Mouse (Mus musculus) B cell, adult 2 months (primary cell): ENCODE measurements around the gene Syt16.
A peak's percentile ranks its signal among the peaks of the same experiment; 100 is the strongest.

ENCODE experiments used
- DNase-seq, 2 experiments: peaks; one replicate each; pipeline ENCODE4 v3.0.0; 2022

Gene Syt16

DNA sequence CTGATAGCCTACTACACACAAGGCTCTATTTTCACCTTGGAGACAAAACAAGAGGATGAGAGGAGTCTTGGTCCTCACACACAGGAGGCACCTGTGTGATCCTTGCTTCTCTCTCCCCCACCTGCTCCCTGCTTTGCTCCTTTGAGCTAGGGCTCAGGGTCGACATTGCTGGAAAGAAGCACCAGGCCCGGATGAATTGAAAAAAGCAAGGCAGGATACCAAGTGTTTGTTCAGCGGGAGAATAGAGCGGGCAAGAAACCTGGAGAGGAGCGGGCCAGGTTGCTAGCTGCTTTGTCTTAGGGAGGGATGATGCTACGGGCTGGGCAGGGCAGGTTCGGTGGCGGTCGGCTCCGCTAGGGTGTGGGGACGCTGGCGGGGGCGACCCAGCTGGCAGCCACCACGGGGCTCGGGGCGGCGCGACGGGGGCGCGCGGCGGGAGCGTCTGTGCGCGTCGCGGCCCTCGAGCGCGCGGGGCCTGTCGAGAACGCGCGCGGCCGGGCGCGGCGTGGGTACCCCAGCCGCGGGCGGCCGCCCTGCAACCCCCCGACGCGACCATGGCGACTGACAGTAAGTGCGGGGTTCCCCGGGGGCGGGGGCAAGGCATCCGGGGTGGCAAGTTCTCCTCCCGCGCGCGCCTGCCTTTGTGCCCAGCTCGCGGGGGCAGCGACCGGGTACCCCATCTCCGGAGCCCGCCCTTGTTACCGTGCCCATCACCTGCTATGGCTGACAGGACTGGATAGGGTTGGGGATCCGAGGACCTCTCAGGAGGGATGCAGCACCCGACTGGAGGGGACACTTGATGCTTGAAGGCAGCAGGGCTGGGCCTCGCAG, at the start of gene Syt16:
Syt16 (plus strand) TSS at position 365 of the 831 bp plus-strand sequence.
- no peak for DNase-seq

DNA sequence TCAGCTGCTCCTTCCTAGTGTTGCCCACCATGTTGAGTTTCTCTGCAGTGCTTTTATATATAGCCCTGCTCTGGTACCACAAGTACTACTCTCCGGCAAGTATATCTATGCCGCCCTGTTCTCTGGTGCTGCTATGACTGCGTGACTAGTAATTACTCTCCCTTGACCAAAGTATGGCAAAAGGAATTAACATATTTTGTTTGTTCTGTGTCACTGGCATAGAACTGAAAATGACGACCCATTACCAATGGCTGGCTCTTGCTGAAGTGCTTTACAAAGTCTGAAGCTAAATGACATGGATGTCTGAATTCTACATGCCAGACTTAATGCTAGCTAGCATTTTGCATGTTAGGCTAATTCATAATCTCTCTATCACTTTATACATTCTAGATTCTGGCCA, 49.0 kb upstream of the Syt16 start:
- DNase-seq: no peak

DNA sequence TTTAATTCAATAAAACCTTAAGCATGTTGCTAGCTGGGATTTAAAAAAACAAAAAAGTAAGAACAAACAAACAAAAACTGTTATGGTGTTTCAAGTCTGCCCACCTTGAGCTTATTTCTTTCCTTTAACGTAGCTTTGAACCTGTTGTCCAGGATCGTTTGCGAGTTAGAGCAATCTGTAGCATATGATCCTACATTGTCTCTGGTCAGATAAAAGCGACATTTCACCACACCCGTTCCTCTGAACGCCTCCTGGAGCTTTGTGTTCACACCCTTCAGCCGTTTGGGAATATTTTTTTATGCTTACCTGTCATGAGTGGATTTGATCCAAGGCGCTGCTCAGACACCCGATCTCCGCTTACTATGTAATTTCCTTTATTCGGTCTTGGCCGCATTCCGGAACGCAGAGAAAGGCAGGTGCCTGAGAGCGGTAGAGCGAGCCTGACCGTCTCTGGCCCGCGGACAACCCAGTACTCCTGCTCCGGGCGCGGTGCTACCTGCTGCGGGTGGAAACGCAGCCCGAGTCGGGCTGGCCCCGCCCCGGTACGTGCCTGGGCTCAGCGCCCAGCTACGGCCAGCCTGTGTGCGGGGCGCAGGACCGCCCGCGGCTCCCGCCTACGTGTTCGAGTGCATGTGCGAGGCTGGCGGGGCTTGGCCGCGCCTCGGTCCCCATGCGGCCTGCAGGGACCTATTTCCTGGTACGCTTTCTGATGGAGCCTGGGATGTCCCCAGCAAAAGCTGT, 48.0 kb upstream of the Syt16 start:
- DNase-seq: peak; percentile 22 to 27

DNA sequence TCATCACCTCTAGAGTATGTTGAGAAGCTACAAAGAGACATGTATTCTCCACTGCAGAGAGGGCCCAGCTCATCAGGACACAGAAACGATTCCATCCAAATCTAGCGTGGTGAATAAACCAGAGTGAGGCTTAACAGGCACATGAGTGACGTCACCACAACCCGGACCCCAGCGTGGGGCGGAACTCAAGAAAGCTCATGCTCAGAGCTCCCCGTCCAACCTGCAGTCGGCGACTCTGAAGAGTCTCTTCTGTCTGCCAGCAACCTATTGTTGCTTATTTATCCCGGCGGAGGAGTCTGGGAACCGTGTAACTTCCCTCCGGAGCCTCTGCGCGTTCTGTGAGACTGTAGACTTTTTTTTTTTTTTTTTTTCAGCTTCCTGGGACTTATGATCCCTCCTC, 44.6 kb upstream of the Syt16 start:
- DNase-seq: peak; percentile 61 to 67

DNA sequence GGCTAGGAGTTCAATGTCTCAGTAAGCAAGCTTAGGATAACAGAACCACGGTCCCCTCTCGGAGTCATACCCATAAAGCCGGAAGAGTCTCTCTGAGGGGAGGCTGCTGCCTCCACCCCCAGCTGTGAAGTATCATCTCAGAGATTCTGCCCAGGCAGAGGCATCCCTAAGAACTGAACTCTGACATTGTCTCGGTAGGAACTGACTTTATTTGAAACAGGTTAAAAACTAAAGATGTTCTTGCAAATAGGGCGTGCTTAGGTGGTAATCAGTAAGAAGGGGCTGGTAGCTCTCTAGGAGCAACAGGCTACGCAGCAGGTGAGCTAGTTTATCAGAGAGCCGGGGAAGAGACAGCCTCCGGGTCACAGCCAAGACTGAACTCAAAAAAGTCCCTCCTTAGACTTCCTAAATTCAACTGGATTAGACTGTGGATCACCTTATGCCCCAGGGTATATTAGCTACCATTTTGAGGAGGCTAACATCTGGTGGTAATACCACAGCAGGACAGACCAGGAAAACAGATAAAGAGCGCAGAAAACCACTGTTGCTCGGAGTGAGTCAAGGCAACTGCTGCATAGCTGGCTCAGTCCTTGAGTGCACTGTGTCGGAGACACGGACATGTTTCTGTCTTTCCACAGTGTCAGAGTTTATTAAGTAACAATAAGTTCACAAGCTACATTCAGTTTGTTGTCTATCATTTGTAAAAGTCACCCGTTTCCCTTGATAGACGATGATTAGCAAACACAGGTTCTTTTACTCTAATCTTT, 43.9 kb upstream of the Syt16 start:
- peak; percentile 23 to 33 for DNase-seq

DNA sequence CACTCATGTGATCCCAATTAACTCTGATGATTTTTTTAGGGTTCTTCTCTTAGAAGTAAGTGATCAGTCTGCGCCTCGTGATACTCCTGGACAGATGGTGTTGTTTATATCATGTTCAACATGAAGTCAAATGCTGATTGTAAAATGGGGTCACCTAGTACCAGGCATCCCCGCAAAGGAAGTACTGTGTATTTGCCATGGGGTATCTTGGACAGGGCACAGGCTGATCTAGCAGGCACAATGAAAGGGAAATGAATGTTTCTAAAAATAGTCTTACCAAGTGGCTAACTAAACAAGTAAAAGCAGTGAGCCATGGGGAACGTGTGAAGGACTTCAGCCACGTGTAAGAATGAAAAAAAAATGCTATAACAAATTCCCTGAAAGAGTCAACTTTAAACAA, 42.7 kb upstream of the Syt16 start:
- no peak for DNase-seq

DNA sequence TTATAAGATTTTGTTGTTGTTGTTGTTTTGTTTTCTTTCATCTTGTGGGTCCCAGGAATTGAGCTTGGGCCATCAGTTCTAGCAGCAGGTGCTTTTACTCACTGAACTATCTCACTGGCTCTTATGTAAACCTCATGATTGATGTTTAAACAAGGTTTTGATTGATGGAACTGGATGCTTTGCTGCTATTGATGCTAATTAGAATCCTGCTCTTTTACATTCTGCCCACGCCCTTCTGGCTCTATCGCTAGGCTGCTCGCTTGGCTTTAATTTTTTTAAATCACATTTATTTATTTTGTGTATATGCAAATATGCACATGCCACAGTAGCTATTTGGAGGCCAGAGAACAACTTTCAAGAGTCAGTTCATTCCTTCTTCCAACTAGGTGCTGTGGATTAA, 39.8 kb upstream of the Syt16 start:
- DNase-seq: no peak

DNA sequence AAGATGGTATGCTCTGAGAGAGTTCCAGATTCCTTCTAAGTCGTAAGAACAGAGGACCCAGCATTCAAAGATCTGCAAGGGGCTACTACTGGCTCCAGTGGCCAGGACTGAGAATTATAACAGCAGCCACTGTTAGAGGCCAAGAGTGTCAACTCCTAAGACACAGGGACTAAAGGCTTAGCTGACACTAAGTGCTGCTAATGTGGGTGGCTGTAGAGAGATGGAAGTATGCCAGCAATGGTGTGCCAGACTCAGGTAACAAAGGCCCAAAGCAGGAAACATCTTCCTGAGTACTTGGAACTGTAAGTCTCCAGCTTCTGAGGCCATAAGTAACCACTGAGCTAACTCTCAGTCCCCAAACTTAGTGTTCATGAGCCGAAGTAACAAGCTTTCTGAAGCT, 38.6 kb upstream of the Syt16 start:
- DNase-seq: no peak

DNA sequence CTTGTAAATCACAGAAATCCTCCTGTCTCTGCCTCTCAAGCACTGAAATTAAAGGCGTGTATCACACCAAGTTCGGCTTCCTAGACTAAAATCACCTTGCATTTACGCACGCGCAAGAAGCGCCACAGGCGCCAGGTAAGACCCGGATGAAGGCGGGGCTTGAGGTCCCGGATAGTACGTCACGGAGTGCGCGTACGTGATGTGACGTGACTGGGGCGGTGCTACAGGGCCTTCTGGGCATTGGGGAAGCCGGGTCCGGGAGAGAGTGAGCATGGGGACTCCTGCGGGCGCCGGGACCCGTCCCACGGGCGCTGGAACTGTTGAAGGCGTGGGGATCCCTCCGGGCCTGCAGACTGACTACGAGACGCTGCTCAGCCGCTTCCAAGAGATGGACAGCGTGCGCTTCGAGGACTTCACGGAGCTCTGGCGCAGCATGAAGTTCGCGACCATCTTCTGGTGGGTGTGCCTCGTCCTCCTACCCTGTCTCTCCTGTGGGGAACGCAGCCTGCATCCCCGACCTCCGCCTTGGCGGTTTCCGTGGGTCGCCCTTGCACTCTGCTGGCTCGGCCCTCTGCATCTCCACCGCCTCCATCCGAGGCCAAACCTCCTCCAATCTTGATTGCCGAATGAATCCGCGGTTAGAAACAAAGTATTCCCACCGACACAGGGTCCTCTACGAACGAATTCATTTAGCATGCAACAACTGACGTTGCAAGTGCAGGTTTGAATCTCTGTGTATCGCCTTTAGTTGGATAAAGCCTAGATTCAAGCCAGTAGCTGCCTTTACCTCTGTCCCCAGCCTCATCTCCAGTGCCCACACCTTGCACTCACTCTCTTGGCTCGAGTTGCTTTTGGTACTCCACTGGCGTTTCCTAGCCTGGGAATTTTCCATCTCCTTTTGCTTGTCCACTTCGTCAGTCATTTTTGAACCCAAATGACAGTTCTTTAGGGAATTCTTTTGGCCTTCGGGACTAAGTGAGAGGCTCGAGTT, 32.9 kb upstream of the Syt16 start, which contains the start of gene Snapc1:
Snapc1 (plus strand) TSS at position 191 of the 991 bp plus-strand sequence.
- peak; percentile 99 for DNase-seq

DNA sequence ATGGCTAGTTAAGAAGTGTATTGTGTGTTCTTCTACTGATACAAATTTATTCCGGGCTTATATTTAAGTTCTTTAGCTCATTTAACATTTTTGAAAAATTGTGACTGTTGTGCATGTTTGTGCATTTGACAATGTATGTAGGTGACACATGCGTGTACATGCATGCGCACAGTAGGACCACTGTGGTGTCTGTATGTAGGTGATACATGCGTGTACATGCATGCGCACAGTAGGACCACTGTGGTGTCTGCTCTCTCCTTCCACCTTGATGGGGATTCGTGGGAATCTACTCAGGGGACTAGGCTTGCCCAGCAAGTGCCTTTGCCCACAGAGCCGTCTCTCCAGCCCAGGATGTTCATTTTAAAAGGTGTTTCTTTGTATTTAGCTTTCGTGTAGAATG, 28.3 kb upstream of the Syt16 start:
- DNase-seq: no peak

DNA sequence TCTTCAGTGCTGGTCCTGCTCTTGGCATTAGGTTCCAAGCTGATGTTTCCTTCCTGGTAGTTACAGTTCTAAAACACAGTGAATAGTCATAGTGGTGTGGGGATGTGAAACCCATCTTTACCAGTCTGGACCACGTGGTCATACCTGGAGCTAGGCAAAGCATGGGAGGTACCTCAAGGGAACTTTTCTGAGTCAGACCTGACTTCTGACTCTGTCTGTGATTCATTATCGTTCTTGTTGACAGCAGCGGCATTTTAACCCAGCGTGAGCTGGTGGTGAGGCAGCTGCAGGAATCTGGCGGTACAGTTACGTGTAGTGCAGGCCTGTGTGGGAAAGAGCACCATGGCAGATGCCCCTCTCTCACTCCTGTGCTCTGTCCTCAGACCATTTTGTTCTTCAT, 22.9 kb upstream of the Syt16 start:
- no peak for DNase-seq

DNA sequence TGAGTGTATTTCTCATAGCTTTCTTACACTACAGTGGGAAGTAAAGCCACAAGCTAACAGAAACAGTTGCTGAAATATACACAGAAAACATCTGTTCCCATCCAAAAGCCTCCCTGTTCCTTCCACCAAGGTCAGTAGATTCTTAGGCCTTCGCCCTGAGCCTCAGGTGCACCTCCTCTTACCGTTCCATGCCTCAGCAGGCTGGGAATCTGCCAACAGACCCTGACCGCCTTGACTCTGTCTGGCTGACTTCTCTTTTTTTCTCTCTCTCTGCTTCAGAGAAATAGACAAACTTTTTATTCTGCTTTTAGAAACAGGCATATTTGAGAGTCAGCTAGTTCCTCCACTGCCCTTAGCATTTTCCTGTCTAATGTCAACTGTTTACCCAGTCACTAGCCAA, 19.3 kb upstream of the Syt16 start:
- DNase-seq: peak; percentile 15 to 19

DNA sequence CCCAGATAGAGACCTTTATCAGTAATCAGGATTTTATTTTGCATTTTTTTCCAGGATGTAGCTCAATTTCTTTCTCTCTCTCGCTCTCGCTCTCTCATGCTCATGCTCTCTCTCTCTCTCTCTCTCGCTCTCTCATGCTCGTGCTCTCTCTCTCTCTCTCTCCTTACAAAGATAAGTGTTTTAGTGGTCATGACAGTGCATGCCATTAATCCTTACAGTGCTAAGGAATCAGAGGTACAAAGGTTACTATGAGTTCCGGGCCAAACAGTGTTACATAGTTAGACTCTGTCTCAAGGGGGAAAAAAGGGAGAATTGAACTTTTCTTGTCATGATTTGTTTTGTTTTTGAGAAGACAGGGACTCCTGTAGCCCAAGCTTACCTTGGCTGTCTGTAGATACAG, 17.8 kb upstream of the Syt16 start:
- DNase-seq: no peak

DNA sequence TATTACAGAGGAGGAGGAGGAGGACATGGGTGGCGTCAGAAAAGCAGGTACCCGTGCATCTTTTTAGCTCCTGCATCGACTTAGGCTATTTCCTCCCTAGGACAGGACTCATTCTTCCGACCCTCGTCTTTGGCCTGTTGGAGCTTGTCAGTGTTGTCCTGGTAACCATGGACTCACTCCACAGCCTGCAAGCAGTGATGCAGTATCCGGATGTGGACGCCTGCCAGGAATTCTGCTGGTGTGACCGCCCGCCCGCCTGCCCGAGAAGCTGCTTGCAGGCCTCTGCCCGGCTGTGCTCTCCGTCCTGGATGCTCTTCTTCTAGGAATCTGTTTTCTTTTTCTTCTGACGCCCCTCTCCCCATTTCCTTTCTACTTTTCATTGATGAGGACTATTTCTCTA, 14.9 kb upstream of the Syt16 start:
- no peak for DNase-seq

DNA sequence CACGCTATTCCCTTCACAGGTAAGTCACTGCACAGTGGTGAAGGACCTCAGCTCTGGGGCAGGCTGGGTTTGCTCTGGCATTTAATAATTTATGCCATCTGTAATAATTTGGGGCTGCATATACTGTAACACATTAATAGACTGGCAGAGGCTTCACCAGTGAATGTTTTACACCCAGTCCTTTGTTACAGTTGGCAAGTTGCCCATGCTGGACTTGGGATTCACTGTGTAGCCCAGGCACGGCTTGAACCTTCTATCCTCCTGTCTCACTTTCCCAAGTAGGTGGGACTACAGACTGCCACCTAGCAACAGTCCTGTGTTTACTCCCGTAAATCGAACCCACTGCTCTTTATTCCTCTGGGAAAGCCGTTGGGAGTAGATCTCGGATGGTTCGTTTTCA, 11.2 kb upstream of the Syt16 start:
- DNase-seq: no peak

DNA sequence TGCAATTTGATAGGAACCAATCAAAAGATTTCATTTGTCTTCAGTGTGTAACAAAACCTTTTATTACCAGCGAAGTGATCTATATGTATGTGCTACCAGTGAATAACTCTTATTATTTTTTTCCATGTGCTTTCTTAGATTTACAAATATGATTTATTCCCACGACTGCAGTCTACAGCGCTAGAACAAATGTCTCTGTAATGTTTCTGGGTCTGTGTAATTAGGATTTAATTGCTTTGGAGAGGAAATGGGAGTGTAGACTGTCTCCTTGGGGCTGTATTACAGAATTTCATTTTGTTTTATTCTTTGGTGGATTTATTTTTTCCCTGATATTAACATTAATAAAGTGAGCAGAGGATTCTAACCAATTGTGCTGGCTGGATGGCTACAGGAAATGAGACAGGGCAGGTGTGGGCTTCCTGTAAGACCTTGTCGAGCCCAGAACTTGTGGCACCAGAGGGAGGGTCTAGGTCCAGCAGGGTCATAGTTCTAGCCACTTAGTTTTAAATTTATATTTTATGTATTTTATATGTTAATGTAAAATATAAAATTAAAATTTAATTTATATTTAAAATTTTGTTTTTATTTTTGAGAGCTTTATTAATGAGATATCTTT, 9.0 kb upstream of the Syt16 start:
- DNase-seq: no peak

DNA sequence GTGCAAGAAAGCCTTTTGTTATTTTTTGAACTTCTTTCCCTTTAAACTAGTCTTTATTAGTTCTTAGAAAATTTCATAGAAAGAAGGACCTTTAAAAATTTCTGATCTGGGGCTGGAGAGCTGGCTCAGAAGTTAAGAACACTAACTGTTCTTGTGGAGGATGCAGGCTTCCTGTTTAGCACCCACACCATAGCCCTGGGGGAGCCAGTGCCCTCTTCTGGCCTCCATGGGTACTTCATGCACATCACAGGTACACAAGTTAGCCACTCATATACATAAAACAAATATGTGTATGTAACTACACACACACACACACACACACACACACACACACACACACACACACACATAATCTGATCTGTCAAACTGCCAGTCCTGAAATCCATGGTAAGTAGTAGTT, 7.9 kb upstream of the Syt16 start:
- peak; percentile 73 to 77 for DNase-seq

DNA sequence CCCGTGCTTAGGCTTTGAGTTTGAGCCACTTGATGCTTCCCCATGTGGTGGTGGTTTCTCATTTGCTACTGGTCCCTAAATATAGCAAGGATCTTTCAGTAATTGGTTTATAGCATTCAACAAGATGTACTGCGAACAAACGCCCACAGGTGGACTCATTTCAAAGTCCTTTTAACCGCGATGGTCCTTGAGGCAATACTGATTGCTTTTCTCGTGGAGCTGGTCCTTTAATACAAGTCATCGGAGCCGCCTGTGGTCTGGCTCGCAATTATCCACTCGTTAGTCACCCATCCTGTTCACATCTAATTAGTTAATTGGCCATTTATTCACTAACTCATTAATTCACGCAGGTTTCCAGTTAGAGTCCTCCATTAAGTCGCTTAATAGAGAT, 560 bp upstream of the Syt16 start:
- no peak for DNase-seq

DNA sequence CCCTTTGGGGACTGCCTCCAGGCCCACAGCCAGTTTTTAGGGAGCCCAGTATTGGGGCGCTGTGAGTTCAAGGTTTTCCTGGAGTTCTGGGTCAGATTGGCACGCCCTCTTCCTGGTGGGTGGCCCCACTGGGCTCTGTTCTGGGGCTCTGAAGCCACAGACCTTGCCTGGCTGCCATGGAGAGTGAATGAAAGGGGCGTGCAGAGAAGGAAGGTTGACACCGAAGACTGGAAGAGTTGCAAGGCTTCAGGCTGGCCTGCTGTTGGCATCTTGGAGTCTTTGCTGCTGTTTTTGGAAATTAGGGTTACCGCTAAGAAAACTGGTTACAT, 631 bp downstream of the Syt16 start:
- no peak for DNase-seq

DNA sequence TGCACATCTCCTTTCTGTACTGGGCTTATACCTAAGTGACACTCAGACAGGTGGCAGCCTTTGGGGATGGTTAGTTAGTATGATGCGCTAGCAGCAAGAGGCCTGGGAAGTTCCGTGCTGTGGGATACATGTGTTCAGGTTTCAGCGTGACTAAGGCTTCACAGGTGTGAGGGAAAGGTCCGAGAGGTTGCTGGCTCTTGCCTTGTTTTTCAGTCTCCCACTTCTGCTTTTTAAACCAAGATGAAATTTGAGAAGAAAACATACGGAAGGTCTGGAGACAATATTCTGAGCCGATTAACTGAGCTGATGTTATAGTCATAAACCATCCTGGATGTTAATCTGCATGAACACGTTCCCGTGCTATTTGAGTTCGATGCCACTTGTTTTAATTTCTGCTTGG, 5.0 kb downstream of the Syt16 start:
- DNase-seq: no peak

DNA sequence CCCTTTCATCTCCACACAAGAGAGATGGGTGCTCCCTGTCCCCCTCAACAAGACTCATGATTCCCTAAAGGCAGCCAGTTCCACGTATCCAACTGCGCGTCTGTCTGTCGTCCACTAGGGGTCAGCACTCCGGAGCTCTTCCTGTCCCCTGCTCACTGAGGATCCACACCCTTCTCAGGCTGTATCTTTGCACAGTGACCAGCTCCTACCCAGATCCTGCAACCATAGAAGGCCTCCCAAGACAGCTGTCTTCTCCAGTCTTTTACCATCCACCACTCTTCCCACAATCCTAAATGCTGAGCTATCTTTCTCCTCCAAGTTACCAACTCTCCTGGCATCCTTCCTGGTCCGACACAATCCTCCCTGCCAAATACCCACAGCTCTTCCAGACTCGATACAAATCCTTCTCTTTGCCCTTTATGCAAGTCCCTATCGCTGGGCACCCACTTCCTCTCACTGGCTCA, 12.0 kb downstream of the Syt16 start:
- DNase-seq: peak; percentile 39 to 48

DNA sequence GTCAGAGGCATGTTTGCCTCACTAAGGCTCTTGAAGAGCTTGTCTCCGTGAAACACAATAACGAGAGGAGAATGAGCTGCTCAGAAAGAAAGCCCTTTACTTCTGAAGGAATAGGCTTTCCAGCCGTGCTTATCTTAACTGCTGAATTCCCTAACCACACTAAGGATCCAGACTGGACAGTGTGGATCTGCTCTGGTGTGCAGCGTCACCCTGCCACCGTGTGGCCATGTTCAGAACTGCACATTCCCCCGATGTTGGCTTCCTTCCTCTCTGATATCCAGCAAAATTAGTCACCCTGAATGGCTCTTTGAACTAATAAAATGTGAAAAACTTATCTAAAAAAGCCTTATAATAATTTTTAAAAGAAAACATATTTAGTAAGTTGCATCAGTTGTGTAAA, 16.3 kb downstream of the Syt16 start:
- peak; percentile 69 to 70 for DNase-seq
